Mouse (Mus musculus) naive thymus-derived CD4-positive, alpha-beta T cell, adult 2 months (primary cell): ENCODE measurements around the gene Rnf208.

ENCODE experiments used
- DNase-seq: peaks from one replicate; pipeline ENCODE4 v3.0.0-alpha.2; 2011; ENCODE audit warnings: low read depth

Gene Rnf208

DNA sequence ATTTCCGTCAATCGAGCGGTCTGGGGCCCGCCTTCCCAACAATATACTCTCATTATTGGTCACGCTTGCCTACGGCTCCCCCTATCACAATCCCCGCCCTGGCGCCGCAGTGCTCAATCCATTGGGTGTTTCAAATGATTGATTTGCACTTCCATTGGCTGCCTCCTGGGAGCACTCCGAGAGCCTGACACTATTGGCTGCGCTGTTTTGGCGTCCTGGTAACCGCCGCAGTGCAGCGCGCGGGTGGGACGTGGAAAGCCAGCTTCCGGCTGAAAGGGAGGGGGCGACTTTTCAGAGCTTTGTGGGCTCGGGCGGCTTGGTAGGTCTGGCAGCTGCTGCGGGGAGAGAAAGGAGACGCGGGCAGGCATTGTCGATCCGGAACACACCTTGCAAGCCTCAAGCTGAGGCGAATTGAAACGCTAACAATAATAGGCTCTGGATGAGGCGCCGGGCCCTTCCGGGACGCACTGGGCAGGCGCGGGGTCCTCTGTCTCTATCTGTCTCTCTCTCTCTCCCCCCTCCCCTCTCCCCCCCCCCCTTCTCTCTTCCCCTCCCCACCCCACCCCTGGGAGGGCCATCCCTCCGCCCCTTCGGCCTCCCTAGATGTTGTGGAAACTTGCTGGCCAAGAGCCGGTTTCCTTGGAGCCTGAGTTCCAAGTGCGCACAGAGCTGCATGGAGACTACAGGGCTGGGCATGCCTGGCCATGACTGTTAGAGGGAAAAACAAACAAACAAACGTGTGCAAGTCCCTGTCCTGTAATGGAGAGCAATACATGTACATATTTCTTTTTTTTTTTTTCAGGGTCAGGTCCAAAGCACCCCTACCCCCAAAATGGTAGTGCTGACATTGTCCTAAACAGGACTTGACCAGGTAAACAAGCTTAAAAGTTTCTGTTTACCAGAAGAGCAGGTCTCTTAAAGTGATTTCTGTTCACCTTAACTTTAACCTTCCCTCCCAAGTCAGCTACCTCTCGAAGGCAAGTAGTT lies 17.0 kb upstream of the Rnf208 start:
- DNase-seq, result peak; percentile 99

DNA sequence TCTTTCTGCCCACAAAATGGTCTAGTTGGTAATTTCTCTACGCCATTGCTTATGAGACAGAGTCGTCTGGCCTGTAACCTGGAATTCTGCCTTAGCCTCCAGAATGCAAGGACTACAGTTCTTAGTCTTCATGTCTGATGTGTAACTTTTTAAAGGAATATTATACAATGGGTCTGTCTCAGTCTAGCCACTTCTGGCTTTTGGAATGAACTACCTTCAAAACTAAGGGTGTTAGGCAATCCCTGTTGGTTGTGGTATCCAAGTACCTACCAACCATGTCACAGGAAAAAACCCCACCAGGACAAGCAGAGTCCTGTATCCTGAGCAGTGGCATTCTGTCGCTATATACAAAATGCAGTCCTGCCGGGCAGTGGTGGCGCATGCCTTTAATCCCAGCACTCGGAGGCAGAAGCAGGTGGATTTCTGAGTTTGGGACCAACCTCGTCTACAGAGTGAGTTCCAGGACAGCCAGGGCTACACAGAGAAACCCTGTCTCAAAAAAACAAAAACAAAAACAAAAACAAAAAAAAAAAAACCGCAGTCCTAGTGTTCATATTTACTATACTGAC lies 16.2 kb upstream of the Rnf208 start:
- no peak for DNase-seq

DNA sequence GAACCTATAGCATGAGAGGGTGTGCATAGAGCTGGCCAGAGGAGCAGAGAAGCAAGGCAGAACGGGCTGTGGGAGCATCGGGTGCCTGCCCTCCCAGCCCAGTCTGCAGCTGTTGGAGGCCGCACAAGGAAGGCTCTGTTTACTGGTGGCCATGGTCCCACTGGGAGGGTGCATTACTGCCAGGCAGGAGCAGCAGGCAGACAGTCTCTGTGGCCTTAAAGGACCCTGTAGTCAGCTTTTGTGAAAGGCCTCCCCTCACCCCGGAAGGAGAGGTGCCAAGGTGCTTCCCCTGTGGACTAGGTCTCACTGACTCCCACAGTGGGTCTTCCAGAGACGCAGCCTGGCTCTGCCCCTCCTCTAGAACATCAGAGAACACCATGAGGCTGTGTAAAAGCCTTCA lies 15.2 kb upstream of the Rnf208 start:
- DNase-seq, result no peak

DNA sequence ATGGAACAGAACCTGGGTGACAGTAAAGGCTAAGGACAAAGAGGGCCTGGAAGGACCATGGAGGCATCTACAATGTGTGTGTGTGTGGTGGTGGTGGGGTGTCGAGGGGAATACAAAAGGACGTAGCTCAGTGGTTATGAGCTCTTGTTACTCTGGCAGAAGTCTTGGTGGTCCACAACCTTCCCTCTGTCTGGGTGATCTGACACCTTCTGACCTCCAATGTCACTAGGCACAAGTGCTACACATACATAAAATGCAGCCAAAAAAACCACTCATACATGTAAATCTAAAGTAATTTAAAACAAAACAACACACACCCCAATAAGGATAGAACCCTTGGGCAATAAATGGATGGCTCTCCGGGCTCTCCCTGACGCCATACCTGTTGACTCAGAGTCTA lies 14.6 kb upstream of the Rnf208 start:
- peak; percentile 26 for DNase-seq

DNA sequence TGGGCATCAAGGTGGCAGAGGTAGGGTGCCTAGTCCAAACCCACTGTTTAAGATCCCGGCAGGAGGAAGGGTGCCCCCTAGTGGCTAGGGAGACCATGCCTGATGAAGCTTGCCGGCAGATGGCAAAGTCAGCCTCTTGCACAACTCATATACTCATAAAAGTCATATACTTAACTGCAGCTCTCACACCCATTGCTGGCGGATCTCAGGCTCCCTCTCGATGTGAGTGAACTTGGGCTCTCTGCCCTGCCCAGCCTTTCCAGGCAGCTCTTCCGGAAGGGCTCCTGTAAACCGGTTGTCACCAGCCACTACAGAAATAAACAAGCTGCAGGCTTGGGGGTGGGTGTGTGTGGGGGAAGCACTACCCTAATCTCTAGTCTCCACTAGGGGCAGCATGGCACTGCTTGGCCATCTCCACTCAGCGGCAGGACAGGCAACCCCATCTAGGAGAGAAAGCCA lies 13.6 kb upstream of the Rnf208 start:
- peak; percentile 94 for DNase-seq

DNA sequence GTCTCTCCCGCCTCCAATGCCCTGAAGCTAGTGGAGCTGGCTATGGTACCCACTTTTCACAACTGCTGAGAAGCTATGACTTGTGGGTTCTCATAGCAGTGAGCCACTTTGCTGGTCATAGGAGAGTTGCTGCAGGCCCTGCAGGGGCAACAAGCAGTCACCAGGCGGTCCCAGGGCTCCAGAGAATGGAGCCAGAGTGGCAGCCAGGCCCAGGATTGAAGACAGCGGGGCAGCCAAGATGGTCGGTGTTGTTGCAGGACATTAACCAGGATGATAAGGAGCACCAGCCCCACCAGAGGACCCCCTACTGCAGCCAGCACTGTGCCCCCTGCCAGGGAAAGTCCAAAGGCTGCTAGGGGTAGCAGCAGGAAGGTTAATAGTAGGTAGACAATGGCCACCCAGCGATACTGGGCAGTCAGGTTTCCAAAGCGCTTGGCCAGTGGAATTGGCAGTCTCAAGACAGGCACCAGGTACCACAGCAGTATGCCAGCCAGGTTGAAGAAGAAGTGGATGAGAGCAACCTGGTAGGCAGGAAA lies 13.0 kb upstream of the Rnf208 start:
- DNase-seq, result no peak

DNA sequence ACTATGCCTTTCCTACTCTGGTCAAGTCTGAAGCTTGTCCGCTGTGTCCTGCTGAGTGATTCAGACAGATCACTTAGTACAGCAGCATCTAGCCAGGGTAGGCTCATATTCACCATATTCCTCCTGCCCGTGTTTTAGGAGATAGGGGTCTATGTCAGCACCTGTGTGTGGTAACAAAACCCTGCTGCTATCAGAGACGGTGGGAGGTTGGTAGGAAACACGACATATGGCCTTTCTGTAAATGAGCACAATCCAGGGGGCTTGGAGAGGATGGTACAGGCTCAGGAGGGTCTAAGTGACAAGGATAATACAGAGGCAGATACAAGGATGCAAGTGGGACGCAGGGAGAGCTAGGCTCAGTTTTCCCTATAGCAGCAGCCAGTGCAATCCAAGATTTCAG lies 12.5 kb upstream of the Rnf208 start:
- DNase-seq, result no peak

DNA sequence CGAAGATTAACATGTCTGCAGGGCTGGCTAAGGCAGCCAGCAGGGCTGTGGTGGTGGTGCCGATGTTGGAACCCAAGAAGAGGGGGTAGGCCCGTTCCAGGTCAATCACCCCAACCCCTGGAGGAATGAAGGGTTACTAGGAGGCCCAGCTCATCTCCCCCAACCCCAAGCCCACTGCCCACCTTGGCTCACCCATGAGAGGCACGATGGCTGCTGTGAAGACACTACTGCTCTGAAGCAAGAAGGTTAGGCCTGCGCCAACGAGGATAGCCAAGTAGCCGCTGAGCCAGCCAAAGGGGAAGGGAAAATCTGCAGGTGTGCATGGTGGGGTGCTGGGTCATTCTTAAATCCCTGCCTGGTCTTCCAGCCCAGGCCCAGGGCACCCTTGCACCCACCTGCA lies 11.5 kb upstream of the Rnf208 start:
- no peak for DNase-seq

DNA sequence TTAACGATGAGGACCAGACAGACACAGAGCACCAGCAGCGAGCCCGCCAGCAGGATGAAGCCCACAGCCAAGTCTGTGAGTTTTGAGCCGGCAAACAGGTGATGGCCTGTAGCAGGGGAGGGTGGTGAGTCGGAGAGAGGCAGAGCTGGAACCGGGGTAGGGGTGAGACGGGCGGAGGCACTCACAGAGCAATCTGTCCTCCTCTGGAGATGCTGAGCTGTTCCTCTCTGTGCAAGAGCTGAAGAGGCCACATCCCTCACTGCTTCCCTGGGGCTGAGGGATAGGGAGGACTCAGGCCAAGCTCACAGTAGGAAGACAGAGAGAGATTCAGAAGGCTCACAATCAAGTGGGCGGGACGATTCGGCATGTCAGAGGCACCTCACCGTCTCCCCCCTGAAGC lies 11.0 kb upstream of the Rnf208 start:
- no peak for DNase-seq

DNA sequence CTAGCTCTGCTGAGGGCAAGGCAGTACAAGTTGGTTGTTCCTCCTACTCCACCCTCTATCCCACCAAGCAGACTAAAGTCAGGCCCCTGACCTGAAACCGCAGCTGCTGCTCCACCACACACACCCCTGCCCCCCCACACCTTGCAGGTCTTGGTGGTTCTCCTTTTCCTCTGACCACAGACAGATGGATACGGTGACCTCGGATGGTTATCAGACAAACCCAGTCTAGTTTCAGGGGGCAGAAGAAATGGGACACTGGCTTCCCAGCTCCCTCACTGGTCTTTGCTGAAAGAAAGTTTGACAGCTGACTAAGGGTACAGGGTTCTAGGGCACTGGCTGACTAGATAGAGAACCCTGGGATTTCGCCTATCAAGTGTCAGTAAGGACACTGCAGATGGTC lies 8.6 kb upstream of the Rnf208 start:
- DNase-seq, result no peak

DNA sequence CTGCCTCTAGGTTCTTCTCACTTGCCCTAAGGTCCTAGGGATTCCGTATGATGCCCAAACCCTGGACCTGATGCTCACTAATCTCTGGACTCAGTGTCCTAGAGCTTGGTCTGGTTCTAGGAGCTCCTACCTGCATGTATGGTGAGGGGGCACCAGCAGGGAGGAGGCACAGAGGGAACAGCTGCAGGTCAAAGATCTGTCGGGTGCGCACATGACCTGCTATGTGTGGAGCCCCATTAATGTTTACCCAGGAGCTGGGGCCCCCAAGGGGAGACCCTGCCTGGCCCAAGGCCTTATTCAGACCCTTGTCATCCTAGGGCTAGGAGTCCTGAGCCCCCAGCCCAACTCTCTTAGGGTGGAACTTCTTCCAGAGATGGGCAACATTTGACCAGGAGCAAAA lies 8.0 kb upstream of the Rnf208 start, which contains the start of gene Slc34a3:
TSS of gene Slc34a3 (minus strand) at position 315 of the 400 bp plus-strand sequence.
- no peak for DNase-seq

DNA sequence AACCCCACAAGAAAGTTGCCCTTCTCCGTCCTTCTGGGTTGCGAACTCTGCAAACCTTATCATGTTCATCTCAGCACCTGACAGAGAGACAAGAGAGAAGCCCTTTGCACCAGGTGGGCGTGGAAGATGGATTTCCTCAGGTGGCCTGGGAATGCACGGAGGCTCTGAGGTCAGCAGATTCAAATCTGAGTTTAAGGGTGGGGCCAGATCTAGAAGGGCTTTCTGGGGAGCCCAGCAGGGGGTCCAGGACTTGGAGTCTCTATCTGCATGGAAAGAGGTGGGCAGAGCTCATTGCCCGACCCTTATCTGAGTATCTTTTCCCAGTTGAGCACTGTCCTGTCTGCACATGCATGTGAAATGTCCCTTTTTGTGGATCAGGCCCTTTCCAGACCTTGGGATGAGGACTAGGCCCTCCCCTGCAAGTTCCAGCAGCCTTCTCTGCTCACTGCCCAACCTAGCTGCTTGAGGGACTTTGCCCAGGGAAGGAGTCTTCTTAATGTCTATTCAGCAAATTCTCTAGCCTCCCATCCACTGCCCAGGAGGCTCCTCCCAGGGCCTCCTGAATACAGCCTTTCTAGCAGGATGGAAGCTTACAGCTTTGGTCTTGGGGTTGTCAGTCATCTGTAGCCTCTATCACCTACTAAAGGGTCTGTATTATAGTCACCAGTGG lies 7.4 kb upstream of the Rnf208 start:
- DNase-seq, result no peak

DNA sequence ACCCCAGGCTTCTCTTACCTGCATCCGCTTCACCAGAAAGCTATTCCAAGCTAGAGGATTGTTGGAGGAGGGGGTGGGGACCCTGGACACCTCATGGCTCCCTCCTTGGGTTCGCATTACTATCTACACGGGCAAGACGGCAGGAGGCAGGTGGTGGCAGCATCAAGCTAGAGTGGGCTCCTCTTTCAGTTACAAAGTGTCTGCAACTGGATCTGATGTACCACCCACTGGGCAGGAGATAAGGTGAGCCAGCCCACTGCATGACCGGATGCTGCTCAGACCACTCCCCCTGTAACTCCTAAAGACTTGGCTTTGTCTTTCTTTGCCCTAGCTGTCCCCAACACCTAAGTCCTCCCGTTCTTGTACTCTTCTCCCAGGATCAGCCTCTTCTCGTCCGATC lies 5.4 kb upstream of the Rnf208 start, which contains the start of gene Rnf224:
TSS of gene Rnf224 (minus strand) at position 174 of the 400 bp plus-strand sequence.
- no peak for DNase-seq

DNA sequence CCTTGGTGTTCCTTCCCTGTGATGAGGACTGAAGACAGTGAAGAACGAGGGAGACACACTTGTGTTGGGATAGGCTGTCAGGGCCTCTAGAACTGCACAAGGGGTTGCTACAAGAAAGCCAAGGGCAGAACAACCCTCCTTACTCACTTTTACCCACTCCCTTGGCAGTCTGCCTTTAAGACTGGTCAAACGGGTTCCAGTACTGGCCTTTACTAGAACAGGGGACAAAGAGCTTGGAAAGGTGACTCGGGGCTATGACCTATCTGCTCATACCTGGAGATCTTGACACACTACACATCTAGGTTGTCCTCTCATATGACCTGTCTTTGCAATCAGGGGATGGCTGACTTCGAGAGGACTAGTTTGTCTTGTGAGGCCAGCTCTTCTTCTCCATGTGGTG lies 4.5 kb upstream of the Rnf208 start:
- DNase-seq, result no peak

DNA sequence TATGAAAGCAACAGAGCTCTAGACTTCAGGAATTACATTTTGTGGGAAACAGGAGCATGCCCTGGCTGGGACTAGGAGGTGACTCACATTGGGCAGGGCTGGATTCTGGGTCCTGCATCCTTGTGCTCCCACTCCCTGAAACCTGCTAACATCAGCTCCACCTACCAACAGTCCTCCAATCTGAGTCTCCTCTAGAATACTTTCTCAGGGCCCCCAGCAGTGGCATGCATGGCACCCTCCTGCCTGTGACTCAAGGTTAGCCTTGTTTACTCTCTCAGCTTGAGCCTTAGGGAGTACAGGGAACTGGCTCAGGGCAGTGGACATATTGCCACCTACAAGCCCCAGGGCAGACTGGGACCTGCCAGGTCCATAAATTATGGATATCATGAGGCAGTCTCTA lies 3.9 kb upstream of the Rnf208 start:
- DNase-seq, result no peak

DNA sequence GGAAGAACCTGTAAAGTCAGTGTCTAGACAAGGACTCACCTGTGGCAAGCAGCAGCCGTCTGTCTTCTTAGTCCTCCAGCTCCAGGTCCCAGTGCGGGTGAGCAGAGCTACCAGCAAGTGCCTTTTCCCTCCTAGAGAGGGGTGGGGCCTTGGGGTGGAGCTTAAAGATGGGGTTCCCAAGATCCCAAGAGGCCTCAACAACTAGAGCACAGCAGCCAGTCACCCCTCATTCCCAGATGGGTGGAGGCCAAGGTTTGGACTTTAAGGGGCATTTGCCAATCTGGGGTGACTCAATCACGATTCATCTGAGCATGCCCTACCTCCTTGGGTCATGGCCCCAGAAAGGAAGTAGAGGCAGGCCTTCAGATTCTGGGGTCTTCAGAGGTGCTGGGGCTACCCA lies 2.3 kb upstream of the Rnf208 start:
- no peak for DNase-seq

DNA sequence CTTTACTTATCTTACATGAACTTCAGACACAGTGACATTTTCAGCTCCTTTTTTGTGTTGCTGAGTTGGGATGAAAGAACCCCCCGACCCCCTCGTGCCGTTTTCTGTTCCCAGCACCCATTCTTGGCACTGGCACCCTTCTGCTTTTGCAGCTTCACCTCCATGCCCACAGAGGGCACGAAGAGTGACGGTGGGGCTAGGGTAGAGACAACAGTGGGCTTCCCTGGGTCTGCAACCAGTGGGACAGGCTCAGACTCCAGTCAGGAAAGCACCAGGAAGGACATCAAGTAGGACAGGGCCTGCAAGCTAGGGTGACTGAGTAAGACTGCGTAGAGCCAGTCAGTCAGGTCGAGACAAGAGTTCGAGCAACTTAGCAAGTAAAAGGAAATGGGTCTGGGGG lies 1.7 kb upstream of the Rnf208 start:
- DNase-seq, result no peak

DNA sequence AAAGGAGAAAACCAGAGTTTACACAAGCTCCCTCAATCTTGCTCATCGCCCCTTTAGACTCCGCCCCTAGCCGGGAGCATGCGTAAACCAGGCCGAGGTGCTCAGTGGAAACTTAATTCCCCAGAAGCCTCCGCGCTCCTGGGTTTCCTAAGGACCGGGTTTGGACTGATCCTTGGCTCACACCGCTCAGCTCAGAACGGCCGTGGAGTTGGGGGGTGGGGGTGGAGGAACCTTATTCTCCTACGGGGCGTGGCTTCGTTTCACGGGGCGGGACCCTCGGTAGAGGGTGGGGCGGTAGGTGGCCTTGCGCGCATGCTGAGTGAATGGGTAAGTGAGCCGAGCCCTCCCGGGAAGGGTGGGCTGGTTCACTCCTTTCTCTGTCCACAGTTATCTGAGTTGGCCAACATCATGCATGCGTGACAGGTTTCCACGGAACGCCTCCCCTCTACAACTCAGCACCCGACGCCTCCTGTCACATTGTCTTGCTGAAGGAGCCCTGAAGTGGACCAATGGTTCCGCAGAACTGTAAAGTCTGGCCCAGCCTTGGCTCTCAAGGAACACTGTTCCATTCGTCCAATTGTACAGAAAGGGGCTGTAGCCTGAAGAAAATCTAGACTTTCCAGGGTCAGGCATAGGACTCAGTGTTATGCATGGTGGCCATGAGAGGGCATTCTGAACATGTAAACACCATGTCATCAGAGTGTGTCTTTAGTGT lies 1.2 kb upstream of the Rnf208 start:
- DNase-seq, result peak; percentile 75

DNA sequence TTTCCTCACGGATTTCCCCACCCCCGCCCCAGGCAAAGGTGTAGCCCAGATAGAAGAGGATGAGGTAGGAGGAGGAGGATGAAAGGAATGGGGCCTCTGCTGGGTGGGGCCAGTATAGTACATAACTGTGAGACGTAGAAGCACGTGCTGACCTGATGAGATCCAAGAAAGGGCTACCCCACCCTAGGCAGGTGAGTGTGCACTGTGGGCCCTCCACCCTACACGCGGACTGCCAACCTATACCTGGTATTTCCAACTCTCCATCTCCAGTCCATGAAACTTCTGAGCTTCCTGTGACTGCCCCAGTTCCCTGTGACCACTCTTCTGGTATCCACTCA lies 648 bp upstream of the Rnf208 start:
- DNase-seq, result peak; percentile 45

DNA sequence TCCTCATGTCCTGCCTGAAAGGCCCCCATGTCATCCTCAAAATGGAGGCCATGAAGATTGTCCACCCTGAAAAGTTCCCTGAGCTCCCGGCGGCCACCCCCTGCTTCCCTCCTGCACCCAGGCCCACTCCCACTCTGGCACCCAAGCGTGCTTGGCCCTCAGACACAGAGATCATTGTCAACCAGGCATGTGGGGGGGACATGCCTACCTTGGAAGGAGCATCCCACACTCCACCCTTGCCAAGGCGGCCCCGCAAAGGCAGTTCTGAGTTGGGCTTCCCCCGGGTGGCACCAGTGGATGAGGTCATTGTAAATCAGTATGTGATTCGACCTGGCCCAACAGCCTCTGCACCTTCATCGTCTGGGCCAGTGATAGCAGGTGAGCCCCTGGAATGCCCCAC lies 1.3 kb downstream of the Rnf208 start:
- DNase-seq, result no peak

DNA sequence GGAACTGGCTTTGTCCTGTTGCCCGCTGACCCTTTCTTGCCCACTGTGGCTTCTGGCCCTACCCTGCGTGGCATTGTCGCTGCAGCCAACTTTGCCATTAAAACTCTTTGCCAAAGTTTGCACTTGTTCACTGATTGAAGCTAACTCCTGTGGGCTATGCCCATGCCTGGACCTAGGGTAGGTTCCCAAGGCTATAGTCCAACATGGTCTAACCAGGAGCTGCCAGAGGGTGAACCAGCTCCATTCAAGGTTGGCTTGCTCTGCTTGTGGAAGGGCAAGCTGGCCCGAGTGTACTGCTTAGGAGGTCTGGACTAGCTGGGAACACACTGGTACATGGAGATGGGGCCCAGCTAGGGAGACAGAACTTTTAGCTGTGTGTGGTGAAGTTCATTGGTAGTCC lies 2.1 kb downstream of the Rnf208 start:
- no peak for DNase-seq
